Mouse (Mus musculus) large intestine, adult 2 months (tissue): Measurements from ENCODE around the gene Eif5a2. TPM values are rescaled to one million over a fixed set of nuclear protein-coding genes. Genes with fewer than 3 reads are reported as not detected.
A peak's percentile ranks its signal among the peaks of the same experiment; 100 is the strongest.
"Not testable (repeated sequence)": the region's sequence is repeated elsewhere in the genome, so short reads cannot be mapped to it uniquely, and the experiment has no call there.

Experiments used
- DNase-seq: peaks from one replicate; pipeline ENCODE4 v3.0.0-alpha.2; 2012; ENCODE audit warnings: low read depth, low spot score
- WGBS: fragments of 180-500 bp; shearing (Covaris S2); methylation state at CpG from one replicate; pipeline ENCODE4 v1.1.7; 2018; 5-methylcytosine and 5-hydroxymethylcytosine counted together
- polyA plus RNA-seq: library from polyadenylated mRNA; depleted of rRNA; stranded (reverse); fragments of >200 nt; gene quantifications from 2 replicates; pipeline ENCODE4 v1.2.3, GENCODE M21; 2012; rRNA removed

Eif5a2 gene
- polyA plus RNA-seq = 0.27 and 0.33 TPM in 2 replicates

GRCm38 (mm10) chr3:28780994-28781393 is at the start of gene Eif5a2:
Gene Eif5a2, plus strand, starts transcription at chr3:28781276.
- 4% methylated on average over 40 of the region's 46 CpGs for WGBS
- peak; percentile 47 for DNase-seq

GRCm38 (mm10) chr3:28734712-28735111 is 46.4 kb upstream of the Eif5a2 start:
- 82% methylated on average over 2 of the region's 2 CpGs for WGBS
- DNase-seq = no peak

- 49% methylated on average over 2 of the region's 2 CpGs for WGBS
- DNase-seq = no peak
Measured at GRCm38 (mm10) chr3:28736981-28737380, 44.1 kb upstream of the Eif5a2 start.

GRCm38 (mm10) chr3:28740353-28740752 is 40.7 kb upstream of the Eif5a2 start:
- DNase-seq = no peak
- WGBS = 47% methylated on average over 6 of the region's 6 CpGs

- no peak for DNase-seq
- WGBS = 57% methylated on average over 8 of the region's 8 CpGs
Measured at GRCm38 (mm10) chr3:28743251-28743650, 37.8 kb upstream of the Eif5a2 start.

- WGBS = 26% methylated on average over 7 of the region's 7 CpGs
- peak; percentile 62 for DNase-seq
Measured at GRCm38 (mm10) chr3:28745835-28746483, 35.1 kb upstream of the Eif5a2 start.

- 88% methylated on average over 3 of the region's 3 CpGs for WGBS
- DNase-seq = no peak
Measured at GRCm38 (mm10) chr3:28748151-28748550, 32.9 kb upstream of the Eif5a2 start.

- no peak for DNase-seq
Measured at GRCm38 (mm10) chr3:28748956-28749355, 32.1 kb upstream of the Eif5a2 start.

- WGBS = 83% methylated on average over 7 of the region's 7 CpGs
- no peak for DNase-seq
Measured at GRCm38 (mm10) chr3:28755477-28755876, 25.6 kb upstream of the Eif5a2 start.

GRCm38 (mm10) chr3:28761225-28761789 is 19.8 kb upstream of the Eif5a2 start:
- DNase-seq = no peak
- 79% methylated on average over 8 of the region's 8 CpGs for WGBS

GRCm38 (mm10) chr3:28766935-28767334 is 14.1 kb upstream of the Eif5a2 start:
- DNase-seq = no peak
- WGBS = 87% methylated on average over 4 of the region's 4 CpGs

- 56% methylated on average over 3 of the region's 3 CpGs for WGBS
- no peak for DNase-seq
Measured at GRCm38 (mm10) chr3:28768222-28768621, 12.9 kb upstream of the Eif5a2 start.

- WGBS = 66% methylated on average over 4 of the region's 4 CpGs
- DNase-seq = not testable (repeated sequence)
Measured at GRCm38 (mm10) chr3:28772919-28773318, 8.2 kb upstream of the Eif5a2 start.

GRCm38 (mm10) chr3:28775361-28775760 is 5.7 kb upstream of the Eif5a2 start:
- no peak for DNase-seq
- 90% methylated on average over 7 of the region's 7 CpGs for WGBS

- DNase-seq = no peak
- 61% methylated on average over 1 of the region's 1 CpGs for WGBS
Measured at GRCm38 (mm10) chr3:28775958-28776357, 5.1 kb upstream of the Eif5a2 start.

GRCm38 (mm10) chr3:28776491-28776890 is 4.6 kb upstream of the Eif5a2 start:
- DNase-seq = no peak
- WGBS = 83% methylated on average over 1 of the region's 1 CpGs

- DNase-seq = no peak
- 68% methylated on average over 9 of the region's 9 CpGs for WGBS
Measured at GRCm38 (mm10) chr3:28780511-28780910, 565 bp upstream of the Eif5a2 start.

GRCm38 (mm10) chr3:28781422-28781821 is 346 bp downstream of the Eif5a2 start:
- 2% methylated on average over 41 of the region's 41 CpGs for WGBS
- DNase-seq = no peak

- WGBS = 38% methylated on average over 14 of the region's 14 CpGs
- no peak for DNase-seq
Measured at GRCm38 (mm10) chr3:28781848-28782247, 772 bp downstream of the Eif5a2 start.

GRCm38 (mm10) chr3:28784176-28784575 is 3.1 kb downstream of the Eif5a2 start:
- 91% methylated on average over 2 of the region's 2 CpGs for WGBS
- no peak for DNase-seq

- 80% methylated on average over 7 of the region's 7 CpGs for WGBS
Measured at GRCm38 (mm10) chr3:28794835-28795234, 13.8 kb downstream of the Eif5a2 start.

More at GRCm38 (mm10) chr3:28794835-28795234, 13.8 kb downstream of the Eif5a2 start:
- DNase-seq = no peak
